Mouse (Mus musculus) heart, postnatal 0 days (tissue): ENCODE measurements around the gene Cald1. TPM values are rescaled to one million over a fixed set of nuclear protein-coding genes. Genes with fewer than 3 reads are reported as not detected.

Experiments
- ATAC-seq: fragments of 200-750 bp; cut with Nextera tagmentation; 2 replicates; pipeline ENCODE4 v1.8.0; 2017; ENCODE audit warnings: low read depth, moderate number of reproducible peaks, moderate library complexity; ENCODE audit not compliant: insufficient read depth
- DNase-seq: peaks from one replicate; pipeline ENCODE4 v3.0.0-alpha.2; 2016; ENCODE audit warnings: low spot score
- H3K27ac ChIP-seq: fragments of 300-500 bp; sonication (generic); 2 replicates; pipeline ENCODE4 v1.5.1; 2014; ENCODE audit warnings: low read depth, mild to moderate bottlenecking
- H3K27me3 ChIP-seq: fragments of 300-500 bp; sonication (generic); 2 replicates; pipeline ENCODE4 v1.6.1; 2014; ENCODE audit warnings: low read length, mixed read lengths; ENCODE audit not compliant: control insufficient read depth, insufficient read depth
- H3K36me3 ChIP-seq: fragments of 300-500 bp; sonication (generic); replicated peaks from 2 replicates; pipeline ENCODE4 v1.6.1; 2014; ENCODE audit warnings: low read length, mixed read lengths; ENCODE audit not compliant: control insufficient read depth, insufficient read depth
- H3K4me1 ChIP-seq: fragments of 300-500 bp; sonication (generic); 2 replicates; pipeline ENCODE4 v1.6.1; 2014; ENCODE audit warnings: antibody characterized with exemption; ENCODE audit not compliant: control insufficient read depth, insufficient read depth
- H3K4me2 ChIP-seq: fragments of 300-500 bp; sonication (generic); 2 replicates; pipeline ENCODE4 v1.6.1; 2014; ENCODE audit warnings: low read depth, mild to moderate bottlenecking, low read length, moderate library complexity
- H3K4me3 ChIP-seq: fragments of 300-500 bp; sonication (generic); 2 replicates; pipeline ENCODE4 v1.5.1; 2014; ENCODE audit warnings: low read depth, low read length
- H3K9ac ChIP-seq: fragments of 300-500 bp; sonication (generic); replicated peaks from 2 replicates; pipeline ENCODE4 v1.6.1; 2014; ENCODE audit warnings: low read depth, low read length, mixed read lengths
- H3K9me3 ChIP-seq: fragments of 300-500 bp; sonication (generic); replicated peaks from 2 replicates; pipeline ENCODE4 v1.6.1; 2016; ENCODE audit warnings: low read length; ENCODE audit not compliant: control insufficient read depth
- CTCF ChIP-seq: IDR thresholded peaks from 2 replicates; pipeline ENCODE4 v1.5.1; 2016; ENCODE audit warnings: antibody characterized with exemption, control low read depth, low read depth
- EP300 ChIP-seq: IDR thresholded peaks from 2 replicates; pipeline ENCODE4 v1.6.1; 2016; ENCODE audit warnings: antibody characterized with exemption, low read depth
- WGBS: fragments of 180-500 bp; shearing (Covaris S2); extraction: QIAGEN DNeasy Blood & Tissue Kit; methylation state at CpG from one replicate; pipeline ENCODE4 v1.1.7; 2014; 5-methylcytosine and 5-hydroxymethylcytosine counted together
- polyA plus RNA-seq: library from polyadenylated mRNA; unstranded; fragments of >200 nt; fragmentation: Nextera tagmentation; extraction: Ambion mirVana; gene quantifications from 2 replicates; pipeline ENCODE4 v1.2.1, GENCODE M21; 2015
- total RNA-seq: library from RNA; depleted of rRNA; stranded (reverse); fragments of >200 nt; gene quantifications from 2 replicates; pipeline ENCODE4 v1.2.3, GENCODE M21; 2014; ENCODE audit warnings: low replicate concordance; rRNA removed

Cald1 gene
- total and polyA plus RNA-seq, 2 experiments from 2014 or later, result 56.6 to 105 TPM

GRCm38 (mm10) chr6:34797887-34798286 is 199.6 kb downstream of the Cald1 start:
- Histone ChIP-seq H3K27me3 (no peaks in the 10 kb centered on the region), H3K9ac (no peak overlapping the region), H3K4me3 (no peak overlapping the region), H3K4me1 (no peaks in the 10 kb centered on the region), H3K9me3 (no peaks in the 10 kb centered on the region), H3K4me2 (no peak overlapping the region), H3K27ac (no peak overlapping the region), H3K36me3 (no peaks in the 10 kb centered on the region)
- TF ChIP-seq CTCF (no peak), EP300 (no peak)
- WGBS, result 72% methylated on average over 3 of the region's 3 CpGs
- ATAC-seq (no peak), DNase-seq (no peak)

GRCm38 (mm10) chr6:34805582-34805981 is 207.3 kb downstream of the Cald1 start:
- no peaks in the 10 kb centered on the region for H3K4me1 ChIP-seq
- no peaks in the 10 kb centered on the region for H3K36me3 ChIP-seq
- DNase-seq (no peak), ATAC-seq (no peak)
- no peaks in the 10 kb centered on the region for H3K27me3 ChIP-seq
- H3K9ac ChIP-seq, result no peak overlapping the region
- no peak overlapping the region for H3K4me2 ChIP-seq
- no peak overlapping the region for H3K27ac ChIP-seq
- WGBS, result 36% methylated on average over 2 of the region's 2 CpGs
- TF ChIP-seq EP300, result no peak
- TF ChIP-seq CTCF, result no peak
- H3K4me3 ChIP-seq, result no peak overlapping the region
- no peaks in the 10 kb centered on the region for H3K9me3 ChIP-seq

GRCm38 (mm10) chr6:34810651-34811050 is 212.4 kb downstream of the Cald1 start:
- H3K4me1 ChIP-seq, result no peaks in the 10 kb centered on the region
- no peak overlapping the region for H3K4me3 ChIP-seq
- no peaks in the 10 kb centered on the region for H3K27me3 ChIP-seq
- H3K36me3 ChIP-seq, result no peaks in the 10 kb centered on the region
- ATAC-seq (no peak), DNase-seq (no peak)
- no peak overlapping the region for H3K4me2 ChIP-seq
- no peak for TF ChIP-seq CTCF
- no peak for TF ChIP-seq EP300
- H3K9ac ChIP-seq, result no peak overlapping the region
- 81% methylated on average over 4 of the region's 4 CpGs for WGBS
- H3K27ac ChIP-seq, result no peak overlapping the region
- no peaks in the 10 kb centered on the region for H3K9me3 ChIP-seq

GRCm38 (mm10) chr6:34824406-34824805 is 226.1 kb downstream of the Cald1 start:
- Histone ChIP-seq H3K4me1 (no peaks in the 10 kb centered on the region), H3K4me2 (no peak overlapping the region), H3K27ac (no peak overlapping the region), H3K4me3 (no peak overlapping the region), H3K36me3 (no peaks in the 10 kb centered on the region), H3K9ac (no peak overlapping the region), H3K27me3 (no peaks in the 10 kb centered on the region), H3K9me3 (0 out of 2 replicates have a peak, but pooled peaks cover 6% of the 10 kb centered on the region)
- ATAC-seq (no peak), DNase-seq (peak; percentile 24)
- TF ChIP-seq CTCF (no peak), EP300 (no peak)

Other genes starting within 250 kb of the Cald1 start
- gene Akr1b8, start 244.4 kb upstream of the Cald1 start, total RNA-seq, result 1.3 and 15.4 TPM in 2 replicates
- gene Akr1b8, start 244.4 kb upstream of the Cald1 start, polyA plus RNA-seq, result 8.5 and 9.7 TPM in 2 replicates
- 58.1 and 67.8 TPM in 2 replicates for gene Akr1b10, start 214.3 kb upstream of the Cald1 start, total RNA-seq
- gene Akr1b10, start 214.3 kb upstream of the Cald1 start, polyA plus RNA-seq, result 69.7 and 75.3 TPM in 2 replicates
- 0.27 TPM in 1 of 2 replicates, not detected in the other for gene Akr1b7, start 186.2 kb upstream of the Cald1 start, total RNA-seq
- gene Akr1b7, start 186.2 kb upstream of the Cald1 start, polyA plus RNA-seq, result 0.08 and 0.31 TPM in 2 replicates
- gene Bpgm, start 122.3 kb upstream of the Cald1 start, total RNA-seq, result 21.6 and 29.2 TPM in 2 replicates
- gene Bpgm, start 122.3 kb upstream of the Cald1 start, polyA plus RNA-seq, result 20.4 and 26.3 TPM in 2 replicates
- 3.6 and 17.1 TPM in 2 replicates for gene Agbl3, start 181.9 kb downstream of the Cald1 start, total RNA-seq
- 7.9 and 8.0 TPM in 2 replicates for gene Agbl3, start 181.9 kb downstream of the Cald1 start, polyA plus RNA-seq